In genomic region chr1:180263364-180263997, GRCm38 (mm10) we compare ENCODE assay signal across 7 mouse cellular contexts. TPM values are rescaled to one million over a fixed set of nuclear protein-coding genes. Genes with fewer than 3 reads are reported as not detected.
DNase-seq lines count a peak whose midpoint lies in the region; ATAC-seq and TF ChIP-seq lines count a peak whose summit lies in the region.

TSS of gene Psen2 (minus strand) at chr1:180263438.

- H3K4me2 ChIP-seq in heart, embryonic 16.5 days (ENCODE audit: low read depth, low read length): no peak within 1 kb of the TSS

- H3K27me3 ChIP-seq in heart, embryonic 16.5 days (ENCODE audit: control insufficient read depth, insufficient read depth, low read length): peaks cover 2% of the 10 kb centered on the region; the same call in 1 of the 2 replicates

- peak; percentile 96 for DNase-seq in 416B (ENCODE audit: low read depth)
- DNase-seq in B cell, adult 2 months: peak; percentile 65 to 67
- no peak for DNase-seq in left cerebral cortex, adult 8-10 months (ENCODE audit: low spot score in 2 of 2)
- DNase-seq in thymus, postnatal 25 days: peak; percentile 46

- no peak within 1 kb of the TSS for H3K4me3 ChIP-seq in bone marrow macrophage, adult 2 months (ENCODE audit: insufficient read depth, low read length)
- H3K4me3 ChIP-seq in heart, embryonic 16.5 days (ENCODE audit: low read length): no peak within 1 kb of the TSS
- no peak within 1 kb of the TSS for H3K4me3 ChIP-seq in macrophage (ENCODE audit: inconsistent target)

- peak within 1 kb of the TSS; percentile 80 for H3K27ac ChIP-seq in bone marrow macrophage, adult 2 months (ENCODE audit: insufficient read depth, low read depth, low read length)
- no peak within 1 kb of the TSS for H3K27ac ChIP-seq in heart, embryonic 16.5 days (ENCODE audit: low read length)
- peak within 1 kb of the TSS; percentile 85 for H3K27ac ChIP-seq in macrophage

- H3K9me3 ChIP-seq in heart, embryonic 16.5 days (replicated peaks; ENCODE audit: control insufficient read depth, low read length): no peaks in the 10 kb centered on the region

- no peak within 1 kb of the TSS for H3K9ac ChIP-seq in heart, embryonic 16.5 days (ENCODE audit: low read length)

- WGBS in heart, embryonic 16.5 days: 22% methylated on average over 7 of the region's 7 CpGs
- 11% methylated on average over 7 of the region's 7 CpGs for WGBS in macrophage (ENCODE audit: missing documents)

- peak; percentile 91 for TF ChIP-seq CTCF in bone marrow macrophage, adult 2 months (IDR thresholded peaks at IDR 0.05; ENCODE audit: low read depth, low read length)

- TF ChIP-seq POLR2A in bone marrow macrophage, adult 2 months (IDR thresholded peaks at IDR 0.05; ENCODE audit: borderline replicate concordance, low read depth, low read length): no peak

- H3K36me3 ChIP-seq in heart, embryonic 16.5 days (ENCODE audit: control insufficient read depth, insufficient read depth): no peaks in the 10 kb centered on the region
- no peaks in the 10 kb centered on the region for H3K36me3 ChIP-seq in macrophage (ENCODE audit: inconsistent target)

- H3K79me2 ChIP-seq in macrophage (ENCODE audit: inconsistent target): no peaks in the 10 kb centered on the region

- peaks cover 49% of the 10 kb centered on the region for H3K4me1 ChIP-seq in bone marrow macrophage, adult 2 months (ENCODE audit: control insufficient read depth, insufficient read depth, low read length)
- H3K4me1 ChIP-seq in heart, embryonic 16.5 days (ENCODE audit: control insufficient read depth, insufficient read depth, low read length): peaks cover 6% of the 10 kb centered on the region

- ATAC-seq in heart, embryonic 16.5 days (replicated peaks; ENCODE audit: extremely low read depth, insufficient read depth, low FRiP score): no peak

RNA-seq across cellular contexts. Expression of gene Psen2, which starts in this region (rescaled TPM):
- 70.9 and 82.6 TPM in 2 replicates for polyA plus RNA-seq in bone marrow macrophage, adult 2 months (2012; ENCODE audit: insufficient read depth, insufficient read length, missing spikeins)
- 16.5 TPM in 2 replicates for polyA plus RNA-seq in heart, embryonic 16.5 days (2015; fragmentation: Nextera tagmentation; extraction: Ambion mirVana)
- 10 to 100 TPM; 19.5 to 21.7 (median 20.9) TPM for total RNA-seq in left cerebral cortex, adult 8-10 months (2022)
- total RNA-seq in macrophage (2018; cell fraction: chromatin; rRNA removed): 100 to 1,000 TPM in 16 of 26 experiments, 10 to 100 TPM in 10; 32.5 to 233 (median 114) TPM
- total RNA-seq in macrophage (2018; cell fraction: cytosol; rRNA removed): 100 to 1,000 TPM in 17 of 26 experiments, 10 to 100 TPM in 9; 77.9 to 145 (median 110) TPM
- total RNA-seq in macrophage (2018; cell fraction: nucleus; rRNA removed): 100 to 1,000 TPM in 24 of 26 experiments, 10 to 100 TPM in 2; 40.1 to 232 (median 163) TPM
- 78.3 to 104 TPM (median 84.9 TPM) in 3 replicates for polyA plus RNA-seq in macrophage (2018)

Comparison
In these comparisons a context has a peak if more than half of its experiments do, and no peak if none do; other contexts are left out.
1. DNase-seq: peak in 416B (single experiment), B cell, adult 2 months (2 of 2) and thymus, postnatal 25 days (single experiment); none in left cerebral cortex, adult 8-10 months (0 of 2).